Mouse (Mus musculus) B cell, adult 2 months (primary cell): ENCODE measurements around the gene Tekt4.

Source experiments
- DNase-seq, 2 experiments: peaks; one replicate each; pipeline ENCODE4 v3.0.0; 2022

Gene Tekt4

DNA sequence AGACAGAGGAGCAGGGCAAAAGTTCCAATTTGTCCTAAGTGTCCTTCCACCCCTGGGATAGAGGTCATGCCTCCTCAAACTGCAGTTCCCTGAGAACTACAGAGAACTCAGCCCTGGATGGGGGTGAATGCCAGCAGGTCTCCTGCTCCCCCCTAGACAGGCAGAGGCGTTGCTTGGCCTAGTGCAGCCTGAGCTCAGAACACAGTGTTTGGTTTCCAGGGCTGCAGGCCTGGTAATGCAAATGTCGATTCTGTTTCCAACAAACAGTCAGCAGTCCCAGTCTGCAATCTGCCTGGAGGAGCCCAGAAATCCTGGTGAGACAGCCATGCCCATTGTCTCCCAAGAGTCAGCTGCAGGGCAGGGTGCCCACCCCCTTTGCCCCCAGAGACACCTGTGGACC is at the start of gene Tekt4:
Gene Tekt4 (plus strand): TSS at position 344 of the 400 bp plus-strand sequence.
- DNase-seq, result no peak

DNA sequence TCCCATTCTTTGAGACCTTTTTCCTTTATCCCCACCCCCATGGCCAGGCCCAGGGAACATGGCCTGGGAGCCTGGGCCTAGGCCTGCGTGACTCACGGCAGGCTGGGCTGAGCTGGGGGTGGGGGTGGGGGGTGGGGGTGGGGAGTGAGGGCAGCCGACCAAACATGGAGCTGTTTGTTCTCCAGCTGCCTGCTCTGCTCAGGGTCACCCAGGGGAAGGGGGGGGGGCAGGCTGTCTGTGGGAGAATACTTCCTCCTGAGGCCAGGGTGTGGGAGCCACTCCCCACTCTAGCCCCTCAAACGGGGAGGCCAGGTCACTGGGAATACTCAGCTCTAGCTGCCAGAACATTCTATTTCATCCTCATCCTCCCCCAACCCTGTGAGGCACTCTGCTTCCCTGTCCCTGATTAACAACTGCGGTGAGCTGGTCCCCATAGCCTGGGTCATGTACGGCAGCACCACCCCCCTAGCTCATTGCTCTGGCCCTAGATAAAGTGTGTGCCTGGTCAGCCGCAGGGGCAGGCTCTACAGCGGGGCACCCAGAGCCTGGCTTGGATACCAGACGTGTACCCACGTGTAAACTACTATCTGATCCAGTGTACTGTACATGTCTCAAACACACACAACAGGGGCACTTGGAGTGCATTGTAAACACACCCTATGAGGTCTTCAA is 49.1 kb upstream of the Tekt4 start:
- DNase-seq, result no peak

DNA sequence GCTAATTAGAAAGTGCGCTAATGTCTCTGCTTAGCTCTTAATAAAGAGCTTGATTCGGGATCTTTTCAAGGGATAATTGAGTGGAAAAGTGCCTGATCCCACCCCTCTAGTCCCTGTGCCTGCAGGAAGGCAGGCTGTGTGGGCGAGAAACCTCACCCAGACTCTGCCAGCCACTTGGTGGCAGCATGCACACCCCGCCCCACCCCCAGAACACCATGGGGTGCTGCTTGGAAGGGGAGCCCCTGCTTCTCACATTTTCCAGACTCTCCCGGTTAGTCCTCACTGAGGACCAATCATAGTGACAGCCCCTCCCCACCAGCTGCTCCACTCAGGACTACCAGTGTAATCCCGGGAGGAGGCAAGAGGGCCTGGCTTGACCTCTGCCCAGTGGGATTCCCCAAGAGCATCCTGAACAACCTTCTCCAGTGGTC is 48.4 kb upstream of the Tekt4 start:
- no peak for DNase-seq

DNA sequence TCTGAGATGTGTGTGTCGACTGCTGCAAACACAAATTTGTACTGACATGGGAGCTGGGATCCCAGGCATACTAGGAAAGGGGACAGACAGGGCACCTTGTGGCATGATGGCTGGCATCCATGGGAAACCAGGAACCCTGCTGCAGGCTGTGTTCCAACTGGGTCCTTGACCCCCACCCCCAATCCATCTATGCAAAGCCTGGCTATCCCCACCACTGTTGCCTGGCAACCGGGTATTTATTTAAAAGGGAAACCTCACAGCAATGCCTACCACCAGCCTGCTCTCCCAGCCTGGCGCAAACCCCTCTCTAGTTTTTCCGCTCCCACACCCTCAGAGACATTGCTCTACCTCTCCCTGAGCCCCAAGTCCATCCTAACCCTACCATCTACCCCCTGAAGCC is 47.1 kb upstream of the Tekt4 start:
- no peak for DNase-seq

DNA sequence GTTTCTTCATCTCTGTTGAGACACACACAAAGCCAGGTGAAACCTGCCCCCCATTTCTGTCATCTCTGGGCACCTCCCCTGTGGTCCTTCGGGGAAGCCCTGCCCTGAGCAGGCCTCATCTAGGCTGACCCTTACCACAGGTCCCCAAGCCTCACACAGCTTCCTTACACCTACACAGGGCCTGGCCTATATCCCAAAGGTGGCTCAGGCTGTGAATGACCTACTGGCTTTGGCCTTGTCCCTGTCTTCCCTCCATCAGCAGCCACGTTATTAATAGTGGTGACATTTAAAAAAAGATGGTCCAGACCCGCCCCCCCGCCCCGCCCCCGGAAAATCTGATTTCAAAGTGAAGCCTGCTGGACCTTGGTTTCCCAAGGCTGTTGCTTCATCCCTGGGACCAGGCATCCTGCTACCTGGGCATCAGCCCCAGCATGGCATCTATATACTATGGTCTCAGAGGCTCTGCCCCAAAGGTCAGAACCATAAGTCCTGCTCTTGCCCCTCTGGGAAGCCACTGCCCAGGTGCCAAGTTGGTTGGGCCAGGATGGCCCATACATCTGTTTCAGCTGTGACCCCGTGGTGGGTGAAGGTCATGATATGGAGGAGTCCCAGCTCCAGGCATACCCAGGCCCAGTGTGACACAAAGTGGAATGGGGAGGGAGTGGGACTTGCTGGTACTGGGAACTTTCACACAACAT is 46.0 kb upstream of the Tekt4 start:
- no peak for DNase-seq

DNA sequence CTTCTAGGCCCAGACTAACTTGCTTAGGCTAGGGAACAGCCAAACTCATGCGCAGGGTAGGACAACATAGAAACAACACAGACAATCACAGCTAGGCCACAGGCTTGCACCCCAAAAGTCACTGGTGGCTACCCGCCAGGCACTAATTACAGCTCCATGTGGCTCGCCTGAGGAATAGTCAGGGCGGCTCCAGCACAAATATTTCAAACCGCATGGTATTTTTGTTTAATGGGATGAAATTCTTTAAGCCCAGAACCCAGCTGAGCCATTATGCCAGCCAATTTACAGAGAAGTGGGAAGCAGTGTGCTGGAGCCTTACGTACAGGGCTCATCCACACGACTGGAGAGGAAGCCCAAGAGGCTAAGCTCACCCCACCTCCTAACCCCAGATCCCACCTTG is 44.8 kb upstream of the Tekt4 start:
- no peak for DNase-seq

DNA sequence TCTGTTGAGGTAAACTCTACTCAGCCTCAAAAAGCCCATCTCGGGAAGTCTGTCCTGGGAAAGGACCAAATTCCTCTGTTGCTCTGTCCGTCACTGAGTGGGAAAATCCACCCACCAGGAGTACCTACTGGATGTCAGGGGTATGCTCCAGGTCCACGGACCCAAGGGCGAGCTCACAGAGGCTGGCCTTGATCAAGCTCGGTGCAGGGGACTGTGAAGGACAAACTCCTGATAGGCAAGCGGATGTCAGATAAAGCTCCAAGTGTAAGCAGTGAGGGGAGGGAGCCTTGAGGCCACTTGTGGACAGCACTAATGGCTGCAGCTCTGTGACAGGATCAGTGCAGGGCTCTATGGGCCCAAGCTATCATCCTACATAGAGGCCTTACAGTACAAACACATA is 44.2 kb upstream of the Tekt4 start:
- no peak for DNase-seq

DNA sequence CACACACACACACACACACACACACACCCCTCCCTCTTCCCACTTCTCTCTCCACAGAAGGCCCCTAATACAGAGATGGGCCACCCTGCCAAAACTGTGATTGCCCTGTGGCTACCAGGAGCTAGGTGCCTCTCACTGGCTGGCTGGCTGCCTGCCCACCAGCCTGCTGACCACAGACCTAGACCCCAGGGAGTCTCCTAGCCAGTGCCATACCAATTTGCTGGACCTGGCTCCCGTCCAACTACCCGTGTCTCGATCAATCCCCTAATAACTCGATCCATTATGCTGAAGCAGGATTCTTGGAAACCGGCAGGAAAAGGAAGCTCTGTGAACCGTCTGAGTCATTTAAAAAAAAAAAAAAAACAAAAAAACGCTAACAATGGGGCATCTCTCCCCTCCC is 43.6 kb upstream of the Tekt4 start:
- no peak for DNase-seq

DNA sequence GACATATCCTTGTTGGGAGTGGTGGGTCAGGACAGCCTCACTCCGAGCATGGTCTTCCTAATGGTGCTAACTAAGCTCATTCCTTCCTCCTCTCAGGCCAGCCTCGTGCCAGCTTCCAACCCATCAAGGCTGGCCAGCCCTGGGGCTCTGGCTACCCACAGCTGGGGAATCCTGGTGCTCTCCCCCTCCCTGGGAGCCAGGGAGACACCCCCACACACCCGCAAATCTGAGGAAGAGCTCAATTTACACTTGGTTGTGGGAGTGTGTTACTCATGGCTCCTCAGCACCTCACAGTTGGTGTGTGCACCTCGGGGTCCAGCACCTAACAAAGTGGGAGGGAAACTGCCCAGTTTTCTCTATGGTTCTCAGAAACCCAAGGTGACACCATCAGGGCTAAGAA is 43.2 kb upstream of the Tekt4 start:
- no peak for DNase-seq

DNA sequence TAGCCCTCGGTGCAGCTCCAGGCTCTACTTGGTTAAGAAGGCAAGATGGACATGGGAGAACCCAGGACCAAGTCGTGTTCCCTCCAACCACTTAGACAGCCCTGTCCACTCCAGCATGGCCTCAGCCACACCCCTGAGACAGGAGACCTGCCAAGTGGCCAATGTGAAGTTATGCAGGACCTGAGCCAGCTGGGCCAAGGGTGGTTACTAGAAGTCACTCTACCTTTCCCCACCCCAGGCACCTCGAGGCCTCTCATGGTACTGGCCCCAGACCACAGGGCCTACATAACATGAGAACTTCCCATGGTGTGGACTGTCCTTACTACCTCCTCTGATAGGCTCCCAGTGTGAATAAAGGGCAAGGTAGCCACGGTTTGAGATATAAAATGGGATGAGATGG is 40.2 kb upstream of the Tekt4 start:
- DNase-seq, result no peak

DNA sequence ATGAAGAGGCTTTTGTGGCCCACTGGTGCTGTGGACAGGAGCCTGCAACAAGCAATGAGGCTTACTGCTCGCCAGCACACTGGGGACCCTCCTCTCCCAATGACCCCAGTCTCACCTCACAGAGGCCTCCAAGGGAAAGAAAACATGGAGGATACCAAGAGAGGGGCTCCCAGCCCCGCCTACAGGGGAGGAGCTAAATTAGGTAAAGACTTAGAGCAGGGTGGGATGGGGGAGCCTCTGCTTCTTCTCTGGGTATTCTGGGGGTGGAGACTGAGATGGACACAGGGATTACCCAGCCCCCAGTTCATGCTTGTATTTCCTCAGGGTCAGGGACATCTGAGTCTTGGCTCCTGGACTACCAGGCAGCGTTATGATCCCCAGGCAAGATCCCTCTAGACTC is 39.5 kb upstream of the Tekt4 start:
- no peak for DNase-seq

DNA sequence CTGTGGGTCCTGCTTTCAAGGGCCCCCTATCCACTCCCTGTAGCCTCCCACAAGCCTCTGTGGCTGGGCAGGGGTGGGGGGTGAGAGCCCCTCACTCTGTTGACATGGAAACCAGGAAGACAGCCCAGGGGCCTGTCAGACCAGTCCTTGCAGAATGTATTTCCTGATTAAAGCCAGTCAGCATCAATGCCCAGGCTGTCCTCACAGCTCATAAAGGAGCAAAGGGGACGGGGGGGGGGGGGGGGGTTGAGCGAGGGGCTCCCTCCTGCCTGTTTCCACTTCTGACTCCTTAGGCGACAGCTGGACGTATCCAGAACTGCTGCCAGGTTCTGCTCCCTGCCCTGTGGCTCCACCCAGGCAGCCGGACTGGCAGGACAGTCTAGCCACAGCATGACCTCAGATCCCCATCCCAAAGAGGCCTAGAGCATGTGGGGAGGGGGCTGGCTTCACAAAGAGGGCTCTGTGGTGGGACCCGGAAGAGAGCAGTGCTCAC is 38.9 kb upstream of the Tekt4 start:
- no peak for DNase-seq

DNA sequence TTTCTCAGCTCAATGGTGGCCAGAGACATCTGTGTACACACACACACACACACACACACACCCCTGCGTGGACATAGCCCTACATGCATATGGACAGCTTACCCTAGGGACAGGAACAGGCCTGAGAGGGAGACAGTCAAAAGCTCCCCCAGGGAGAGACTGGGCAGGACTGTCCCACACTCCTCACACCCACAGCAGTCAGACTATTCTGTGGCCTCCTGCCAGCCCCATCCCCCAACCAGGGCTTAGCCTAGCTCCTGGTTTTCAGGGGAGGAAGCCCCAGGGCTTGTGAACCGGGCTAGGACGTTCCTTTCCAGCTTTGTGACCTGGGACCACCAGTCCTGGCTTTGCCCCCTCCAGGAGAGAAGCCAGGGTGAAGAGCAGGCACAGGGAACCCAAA is 38.2 kb upstream of the Tekt4 start:
- no peak for DNase-seq

DNA sequence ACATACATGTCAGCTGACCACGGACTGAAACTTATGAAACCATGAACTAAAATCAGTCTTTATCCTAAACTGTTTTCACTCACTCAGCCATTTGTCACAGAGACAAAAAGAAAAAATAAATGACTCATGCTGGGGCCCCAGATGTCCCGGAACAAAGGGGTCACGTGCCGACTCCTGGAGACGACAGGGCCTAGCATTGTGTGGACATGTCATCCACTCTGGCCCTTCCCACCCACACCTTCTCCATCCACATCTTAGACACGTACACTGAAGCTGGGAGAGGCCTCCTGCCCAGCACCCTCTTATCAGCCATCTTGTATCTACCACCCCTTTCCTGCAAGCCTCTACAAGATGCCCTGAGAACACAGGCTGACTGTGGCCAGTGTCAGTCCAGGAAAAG is 36.4 kb upstream of the Tekt4 start:
- no peak for DNase-seq

DNA sequence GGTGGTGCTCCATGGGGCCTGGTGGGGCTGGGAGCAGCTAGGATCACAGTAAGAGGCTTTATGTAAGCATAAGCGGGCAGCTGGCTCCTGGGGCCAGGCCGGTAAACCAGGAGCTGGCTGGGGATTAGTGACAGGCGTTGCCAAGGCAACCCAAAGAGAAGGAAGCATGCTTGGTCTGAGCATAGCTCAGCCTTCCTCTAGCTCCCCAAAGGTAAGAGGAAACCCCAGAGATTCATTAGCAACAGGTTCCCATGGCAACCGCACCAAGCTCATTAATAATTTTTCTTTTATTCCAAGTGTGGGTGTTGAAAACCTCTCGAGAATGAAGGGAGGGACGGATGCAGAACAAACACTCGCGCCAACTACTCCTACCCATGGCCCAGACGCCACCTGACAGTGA is 35.5 kb upstream of the Tekt4 start:
- DNase-seq, result no peak

DNA sequence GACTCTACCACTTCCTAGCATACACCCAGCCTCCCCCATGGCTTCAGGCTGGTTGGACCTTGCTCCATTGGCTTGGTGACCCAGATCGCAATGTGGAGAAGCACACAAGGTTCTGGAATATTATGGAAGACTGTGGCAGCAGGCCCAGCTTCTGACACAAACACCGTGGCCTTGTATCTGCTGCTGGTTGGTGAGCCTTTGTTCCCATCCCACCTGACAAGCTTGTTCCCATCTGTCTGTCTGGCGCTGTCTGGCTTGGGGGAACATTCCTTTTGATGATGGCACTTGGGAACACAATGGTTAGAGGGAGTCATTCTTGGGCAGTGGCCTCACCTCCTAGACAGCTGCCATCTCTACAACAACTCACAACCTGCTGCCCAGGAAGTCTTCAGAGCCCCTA is 33.4 kb upstream of the Tekt4 start:
- DNase-seq, result no peak

DNA sequence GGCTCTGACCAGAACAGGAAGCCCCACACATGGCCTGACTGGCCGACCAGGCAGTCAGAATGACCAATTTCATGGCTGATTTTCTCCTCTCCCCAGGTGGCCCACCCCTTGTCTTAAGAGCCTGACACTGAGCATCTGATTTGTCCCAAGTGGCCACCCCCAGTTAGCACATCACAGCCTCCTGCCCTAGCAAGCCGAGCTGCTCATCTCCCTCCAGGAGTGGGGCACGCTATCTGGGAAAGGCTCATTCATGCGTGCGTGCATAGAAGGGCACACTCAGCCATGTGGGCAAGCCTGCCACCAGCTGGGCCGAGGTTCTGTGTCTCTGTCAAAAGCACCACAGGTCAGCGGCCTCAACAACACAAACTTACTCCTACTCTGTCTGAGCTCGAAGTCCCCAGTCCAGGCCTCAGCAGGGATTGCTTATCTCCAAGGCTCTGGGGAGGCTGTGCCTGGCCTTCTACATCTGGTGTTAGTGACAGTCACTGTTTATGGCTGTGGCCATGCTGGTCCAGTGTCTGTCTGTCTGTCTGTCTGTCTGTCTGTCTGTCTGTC is 29.8 kb upstream of the Tekt4 start:
- no peak for DNase-seq

DNA sequence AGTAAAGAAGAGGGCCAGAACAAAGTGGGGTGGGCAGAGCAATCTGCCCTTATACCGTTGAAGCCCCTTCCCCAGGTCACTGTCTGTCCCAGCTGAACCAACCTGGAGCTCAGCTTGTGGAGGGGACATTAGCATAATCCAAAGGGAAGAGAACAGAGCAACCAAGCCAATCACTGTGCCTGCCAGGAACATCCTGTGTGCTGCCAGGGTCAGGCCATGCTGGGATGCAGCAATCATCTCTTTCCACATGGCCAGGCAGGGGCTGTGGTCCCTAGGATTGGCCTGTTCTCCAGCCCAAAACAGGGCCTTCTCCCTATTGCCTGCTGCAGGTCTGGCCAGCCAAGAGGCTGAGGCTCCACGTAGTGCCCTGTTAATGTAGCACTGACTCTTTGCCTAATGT is 28.4 kb upstream of the Tekt4 start:
- no peak for DNase-seq

DNA sequence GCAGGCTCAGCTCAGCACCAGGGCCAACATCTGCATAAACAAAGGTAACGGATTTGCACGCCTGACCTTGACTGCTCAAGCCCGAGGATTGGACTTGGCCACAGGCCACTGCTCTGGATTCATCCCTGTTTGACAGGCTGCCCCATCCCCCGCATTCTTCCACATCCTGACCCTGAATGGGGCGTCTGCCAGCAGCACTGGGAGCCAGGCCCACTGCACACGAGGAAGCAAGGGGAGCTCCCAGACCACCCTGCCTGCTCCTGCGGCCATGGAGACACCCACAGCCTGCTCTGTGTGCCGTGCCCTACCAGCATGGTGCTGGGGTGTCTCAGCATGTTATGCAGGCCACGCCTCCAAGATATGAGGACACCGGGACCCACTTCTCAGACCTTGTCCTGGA is 27.0 kb upstream of the Tekt4 start:
- DNase-seq, result no peak

DNA sequence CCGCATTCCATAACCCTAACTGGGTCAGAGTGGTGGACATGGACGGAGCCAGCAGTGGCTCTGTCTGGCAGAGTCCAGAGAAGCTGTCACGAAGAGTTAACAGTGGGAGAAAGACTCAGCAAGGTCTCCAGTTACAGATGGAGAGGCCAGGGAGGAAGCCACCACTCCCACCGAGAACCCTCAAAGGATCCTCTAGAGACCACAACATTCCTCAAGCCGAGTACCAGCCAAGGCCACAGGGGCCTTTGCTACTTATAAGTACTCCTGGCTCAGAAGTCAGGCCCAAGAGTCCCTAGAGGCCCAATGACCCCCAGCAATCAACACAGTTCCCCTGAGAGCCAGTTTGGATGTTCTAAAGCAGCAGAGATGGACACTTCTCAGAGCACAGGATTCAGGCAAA is 25.2 kb upstream of the Tekt4 start:
- DNase-seq, result no peak

DNA sequence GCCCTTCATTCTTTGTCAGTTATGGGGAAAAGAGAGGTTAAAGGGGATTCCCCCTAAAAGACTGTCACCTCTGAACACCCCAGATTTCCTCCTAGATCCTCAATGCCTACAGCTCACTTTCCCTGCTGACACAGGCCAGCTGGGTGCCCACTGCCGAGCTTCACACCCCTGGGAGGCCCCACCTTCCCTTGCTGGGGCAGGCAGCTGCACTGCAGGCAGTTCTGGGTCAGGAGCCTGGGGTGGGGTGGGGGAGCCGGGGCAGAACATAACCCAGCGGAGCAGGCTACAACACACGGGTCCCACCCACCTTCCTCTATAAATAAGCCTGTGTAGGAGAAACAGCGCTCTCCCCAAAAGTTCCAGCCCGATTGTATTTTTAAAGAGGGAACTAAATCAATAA is 24.5 kb upstream of the Tekt4 start:
- no peak for DNase-seq

DNA sequence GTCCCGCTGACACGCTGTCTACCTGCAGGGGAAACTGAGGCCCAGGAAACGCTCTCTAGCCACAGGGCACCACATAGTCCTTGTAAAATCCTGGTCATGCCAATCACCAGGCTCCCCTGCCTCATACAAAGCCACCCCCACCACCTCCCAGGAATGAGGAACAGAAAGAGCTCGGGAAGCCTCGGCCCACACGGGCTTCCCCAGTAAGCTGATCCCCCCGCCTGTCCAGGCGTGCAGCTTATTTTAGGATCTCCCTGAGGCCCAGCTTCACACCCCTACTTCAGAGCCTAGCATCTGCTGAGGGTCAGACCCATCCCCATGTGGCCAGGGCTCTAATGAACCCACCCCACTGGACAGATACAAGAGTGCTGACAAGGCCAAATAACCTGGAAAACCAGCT is 23.9 kb upstream of the Tekt4 start:
- no peak for DNase-seq

DNA sequence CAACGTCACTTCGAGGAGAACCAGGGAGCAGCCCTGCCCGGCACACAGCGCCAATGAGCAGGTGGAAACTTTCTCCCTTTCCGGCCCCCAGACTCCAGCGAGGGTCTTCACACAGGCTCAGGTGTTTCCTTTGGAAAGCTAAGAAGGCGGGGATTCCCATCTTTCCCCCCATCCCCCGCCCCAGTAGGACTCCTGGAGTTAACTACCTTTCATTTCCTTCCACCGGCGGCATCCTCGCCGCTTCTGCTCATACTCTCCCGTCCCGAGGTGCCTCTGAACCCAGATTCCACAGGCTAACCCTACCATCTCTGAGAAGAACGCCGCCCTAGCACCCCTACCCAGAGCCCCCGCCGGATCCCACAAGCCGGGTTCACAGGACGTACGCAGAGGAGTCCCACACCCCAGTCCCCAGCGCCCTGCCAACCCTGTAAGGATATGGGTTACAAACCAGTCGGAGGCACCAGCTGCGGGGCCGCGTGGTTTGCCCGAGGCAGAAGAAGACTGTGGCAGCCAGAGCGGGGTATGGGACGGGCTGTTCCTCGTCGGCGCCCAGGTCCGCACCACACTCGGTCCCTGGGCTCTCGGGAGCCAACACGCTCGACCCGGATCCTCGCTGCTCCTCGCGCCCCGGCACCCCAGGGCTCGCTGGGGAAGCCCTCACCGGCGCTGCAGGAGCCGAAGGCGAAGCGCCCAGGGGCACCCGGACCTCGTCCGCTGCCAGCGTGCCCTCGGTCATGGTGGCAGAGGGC is 21.8 kb upstream of the Tekt4 start:
- DNase-seq, result peak; percentile 29 to 41

DNA sequence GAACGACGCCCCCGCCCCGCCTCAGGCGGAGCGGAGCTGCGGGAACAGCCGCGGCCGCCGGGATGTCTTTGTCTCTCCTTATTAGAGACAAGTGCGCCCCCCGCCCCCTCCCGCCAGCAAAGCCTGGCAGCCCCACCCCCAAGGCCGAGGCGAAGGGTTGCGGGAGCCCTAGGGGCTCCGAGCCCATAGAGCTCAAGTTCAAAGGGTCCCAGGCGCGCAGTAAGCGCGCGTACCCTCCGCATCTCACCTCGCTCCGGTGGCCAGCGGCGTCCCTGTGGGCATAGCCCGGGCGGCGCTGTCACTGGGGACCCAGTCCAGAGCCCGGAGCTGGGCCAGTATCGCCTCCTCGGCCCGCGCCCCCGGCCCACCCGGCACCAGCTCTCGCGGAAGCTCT is 21.2 kb upstream of the Tekt4 start:
- peak in 1 of 2 experiments; percentile 12 for DNase-seq
